Mouse (Mus musculus) ES-Bruce4 (cell line): ENCODE measurements around the gene Atp1a4. TPM values are rescaled to one million over a fixed set of nuclear protein-coding genes. Genes with fewer than 3 reads are reported as not detected.

Experiments
- H3K27ac ChIP-seq: 2 replicates; pipeline ENCODE4 v1.5.1; 2012; ENCODE audit warnings: low read length, inconsistent platforms; ENCODE audit not compliant: insufficient read depth
- H3K27me3 ChIP-seq: 2 replicates; pipeline ENCODE4 v1.6.1; 2012; ENCODE audit warnings: mild to moderate bottlenecking, low read length, inconsistent platforms; ENCODE audit not compliant: control insufficient read depth, poor library complexity, insufficient read depth, severe bottlenecking
- H3K36me3 ChIP-seq: 2 replicates; pipeline ENCODE4 v1.6.1; 2012; ENCODE audit warnings: inconsistent platforms, mild to moderate bottlenecking, low read length, moderate library complexity; ENCODE audit not compliant: control insufficient read depth, poor library complexity, insufficient read depth, severe bottlenecking
- H3K4me1 ChIP-seq: one replicate; pipeline ENCODE4 v1.8.1; 2011; ENCODE audit warnings: low read length; ENCODE audit not compliant: control insufficient read depth, insufficient read depth
- H3K4me3 ChIP-seq: 2 replicates; pipeline ENCODE4 v1.5.1; 2011; ENCODE audit warnings: low read depth, mild to moderate bottlenecking, low read length
- H3K9ac ChIP-seq: 2 replicates; pipeline ENCODE4 v1.6.1; 2012; ENCODE audit warnings: low read depth, mild to moderate bottlenecking, inconsistent platforms; ENCODE audit not compliant: poor library complexity, severe bottlenecking
- H3K9me3 ChIP-seq: replicated peaks from 2 replicates; pipeline ENCODE4 v1.6.1; 2012; ENCODE audit warnings: mild to moderate bottlenecking, low read length, inconsistent platforms; ENCODE audit not compliant: control insufficient read depth, poor library complexity, insufficient read depth, severe bottlenecking
- CTCF ChIP-seq: IDR thresholded peaks from one replicate; pipeline ENCODE4 v1.8.1; 2011; ENCODE audit warnings: low read depth, low read length
- EP300 ChIP-seq: IDR thresholded peaks from 2 replicates; pipeline ENCODE4 v1.6.1; 2011; ENCODE audit warnings: low read depth, low read length; ENCODE audit not compliant: insufficient read depth
- POLR2A ChIP-seq: IDR thresholded peaks from one replicate; pipeline ENCODE4 v1.8.1; 2011; ENCODE audit warnings: low read length; ENCODE audit not compliant: insufficient read depth
- polyA plus RNA-seq: library from polyadenylated mRNA; stranded (reverse); fragments of >200 nt; gene quantifications from 2 replicates; pipeline ENCODE4 v1.2.4, GENCODE M21; 2011; ENCODE audit warnings: low read depth; ENCODE audit not compliant: missing spikeins, insufficient read depth, insufficient read length

Atp1a4 gene
- polyA plus RNA-seq, 1 experiment = not detected

DNA sequence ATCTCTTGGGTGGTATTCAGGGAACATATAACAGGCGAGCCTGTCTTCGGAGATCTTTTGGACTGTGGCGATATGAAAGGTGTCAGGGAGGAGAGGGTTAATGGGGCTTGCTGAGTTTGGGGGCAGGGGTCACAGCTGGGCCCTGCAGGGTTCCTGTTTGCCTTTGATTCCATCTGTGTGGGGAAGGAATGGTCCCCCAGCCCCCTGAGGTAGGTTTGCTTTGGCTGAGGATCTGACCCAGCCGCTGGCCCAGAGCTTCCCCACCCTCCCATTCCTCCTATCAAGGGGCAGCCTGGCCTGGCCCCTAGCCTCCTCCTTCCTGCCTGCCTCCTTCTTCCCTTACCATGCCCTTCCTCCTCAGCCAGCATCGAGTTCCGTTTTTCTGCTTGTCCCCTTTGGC, 44.6 kb upstream of the Atp1a4 start:
- Histone ChIP-seq H3K36me3 (no peaks in the 10 kb centered on the region), H3K9ac (no peak overlapping the region), H3K9me3 (no peaks in the 10 kb centered on the region), H3K4me1 (peaks cover 14% of the 10 kb centered on the region), H3K27me3 (no peaks in the 10 kb centered on the region), H3K27ac (no peak overlapping the region), H3K4me3 (no peak overlapping the region)
- no peak for TF ChIP-seq CTCF
- TF ChIP-seq EP300 = 0 out of 2 replicates have a peak, but pooled peaks have one; percentile 10
- TF ChIP-seq POLR2A = no peak

DNA sequence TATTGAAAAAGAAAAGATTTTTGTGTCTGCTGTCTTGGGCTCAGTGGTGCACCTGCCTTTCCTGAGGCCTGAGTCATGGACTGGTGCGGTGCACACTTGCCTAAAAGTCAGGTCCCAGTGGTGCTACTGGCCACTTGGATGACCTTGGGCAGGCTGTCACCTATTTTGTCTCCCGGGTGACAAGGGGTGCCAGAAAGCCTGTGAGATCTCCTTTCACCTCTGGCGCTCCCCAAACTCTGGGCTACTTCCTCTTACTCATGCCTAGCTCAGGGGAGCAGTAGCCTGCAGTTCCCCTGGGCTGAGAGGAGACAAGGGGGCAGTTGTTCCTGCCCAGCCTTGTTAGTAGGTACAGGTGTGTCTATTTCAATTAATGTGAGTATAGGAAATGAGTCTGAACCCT, 44.1 kb upstream of the Atp1a4 start:
- H3K9me3 ChIP-seq = no peaks in the 10 kb centered on the region
- peaks cover 14% of the 10 kb centered on the region for H3K4me1 ChIP-seq
- no peak overlapping the region for H3K27ac ChIP-seq
- no peak overlapping the region for H3K4me3 ChIP-seq
- H3K9ac ChIP-seq = no peak overlapping the region
- TF ChIP-seq CTCF (no peak), POLR2A (no peak), EP300 (no peak)
- no peaks in the 10 kb centered on the region for H3K27me3 ChIP-seq
- no peaks in the 10 kb centered on the region for H3K36me3 ChIP-seq

DNA sequence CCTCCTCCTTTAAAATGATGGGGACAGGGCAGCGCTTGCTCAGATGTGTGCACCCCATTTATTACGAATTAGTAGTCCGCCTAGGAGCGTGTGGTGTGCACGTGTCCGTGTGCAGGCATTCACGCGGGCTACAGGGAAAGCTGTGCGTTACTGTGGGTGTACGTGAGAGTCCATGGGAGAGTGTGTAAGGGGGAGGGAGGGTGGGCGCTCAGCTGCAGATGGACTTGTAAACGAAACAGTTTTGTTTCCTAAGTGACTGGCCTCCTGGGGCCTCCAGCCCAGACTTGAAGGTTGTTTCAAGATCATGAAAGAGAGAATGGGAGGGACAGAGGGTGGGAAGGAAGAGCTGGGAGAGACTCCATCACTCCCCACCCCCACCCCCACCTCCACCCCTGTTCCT, 43.0 kb upstream of the Atp1a4 start:
- no peak overlapping the region for H3K27ac ChIP-seq
- H3K27me3 ChIP-seq = no peaks in the 10 kb centered on the region
- H3K4me1 ChIP-seq = peaks cover 14% of the 10 kb centered on the region
- TF ChIP-seq EP300 (no peak), CTCF (no peak), POLR2A (no peak)
- H3K9ac ChIP-seq = no peak overlapping the region
- no peak overlapping the region for H3K4me3 ChIP-seq
- H3K9me3 ChIP-seq = no peaks in the 10 kb centered on the region
- no peaks in the 10 kb centered on the region for H3K36me3 ChIP-seq

DNA sequence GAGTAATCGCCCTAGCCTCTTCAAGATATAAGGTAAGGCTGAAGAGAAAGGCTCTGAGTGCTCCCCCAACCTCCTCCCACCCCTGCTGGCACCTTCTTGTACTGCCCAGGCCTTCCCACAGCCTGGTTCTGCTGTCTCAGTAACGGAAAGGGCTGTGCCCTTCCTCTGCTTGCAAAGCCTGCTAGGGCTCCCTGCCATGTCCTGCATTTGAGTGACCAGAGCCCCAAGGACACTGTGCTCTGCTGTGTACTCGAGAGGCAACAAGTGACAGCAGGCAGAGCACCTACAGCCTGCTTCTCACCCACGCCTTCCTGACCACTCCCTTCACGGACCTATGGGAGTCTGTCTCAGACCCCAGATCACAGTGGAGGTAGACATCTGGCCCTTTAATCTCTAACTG, 42.0 kb upstream of the Atp1a4 start:
- peaks cover 16% of the 10 kb centered on the region for H3K4me1 ChIP-seq
- H3K9ac ChIP-seq = no peak overlapping the region
- no peaks in the 10 kb centered on the region for H3K9me3 ChIP-seq
- no peak overlapping the region for H3K4me3 ChIP-seq
- no peaks in the 10 kb centered on the region for H3K36me3 ChIP-seq
- no peak for TF ChIP-seq EP300
- TF ChIP-seq POLR2A = no peak
- TF ChIP-seq CTCF = no peak
- no peaks in the 10 kb centered on the region for H3K27me3 ChIP-seq
- H3K27ac ChIP-seq = no peak overlapping the region

DNA sequence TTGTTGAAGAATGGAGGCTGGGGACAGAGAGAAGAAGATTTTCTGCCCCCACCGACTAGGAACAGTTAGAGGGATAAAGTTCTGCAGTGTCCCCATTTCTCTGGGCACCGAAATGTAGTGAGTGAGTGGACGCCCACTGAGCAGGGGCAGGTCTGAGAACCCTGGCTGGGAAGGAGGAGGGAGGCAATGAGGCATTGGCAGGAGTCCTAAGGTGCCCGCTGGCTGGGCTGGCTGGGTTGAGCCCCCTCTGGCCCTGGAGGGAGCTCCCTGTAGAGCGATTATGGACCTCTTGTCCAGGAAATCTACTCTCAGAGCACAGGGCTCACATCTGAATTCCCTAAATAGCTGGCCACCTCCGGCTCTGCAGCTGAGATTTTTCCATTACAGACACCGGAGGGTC, 41.3 kb upstream of the Atp1a4 start:
- TF ChIP-seq EP300 = no peak
- TF ChIP-seq POLR2A = no peak
- no peak for TF ChIP-seq CTCF
- H3K36me3 ChIP-seq = no peaks in the 10 kb centered on the region
- no peaks in the 10 kb centered on the region for H3K27me3 ChIP-seq
- no peak overlapping the region for H3K9ac ChIP-seq
- no peaks in the 10 kb centered on the region for H3K9me3 ChIP-seq
- no peak overlapping the region for H3K27ac ChIP-seq
- no peak overlapping the region for H3K4me3 ChIP-seq
- peaks cover 15% of the 10 kb centered on the region for H3K4me1 ChIP-seq

DNA sequence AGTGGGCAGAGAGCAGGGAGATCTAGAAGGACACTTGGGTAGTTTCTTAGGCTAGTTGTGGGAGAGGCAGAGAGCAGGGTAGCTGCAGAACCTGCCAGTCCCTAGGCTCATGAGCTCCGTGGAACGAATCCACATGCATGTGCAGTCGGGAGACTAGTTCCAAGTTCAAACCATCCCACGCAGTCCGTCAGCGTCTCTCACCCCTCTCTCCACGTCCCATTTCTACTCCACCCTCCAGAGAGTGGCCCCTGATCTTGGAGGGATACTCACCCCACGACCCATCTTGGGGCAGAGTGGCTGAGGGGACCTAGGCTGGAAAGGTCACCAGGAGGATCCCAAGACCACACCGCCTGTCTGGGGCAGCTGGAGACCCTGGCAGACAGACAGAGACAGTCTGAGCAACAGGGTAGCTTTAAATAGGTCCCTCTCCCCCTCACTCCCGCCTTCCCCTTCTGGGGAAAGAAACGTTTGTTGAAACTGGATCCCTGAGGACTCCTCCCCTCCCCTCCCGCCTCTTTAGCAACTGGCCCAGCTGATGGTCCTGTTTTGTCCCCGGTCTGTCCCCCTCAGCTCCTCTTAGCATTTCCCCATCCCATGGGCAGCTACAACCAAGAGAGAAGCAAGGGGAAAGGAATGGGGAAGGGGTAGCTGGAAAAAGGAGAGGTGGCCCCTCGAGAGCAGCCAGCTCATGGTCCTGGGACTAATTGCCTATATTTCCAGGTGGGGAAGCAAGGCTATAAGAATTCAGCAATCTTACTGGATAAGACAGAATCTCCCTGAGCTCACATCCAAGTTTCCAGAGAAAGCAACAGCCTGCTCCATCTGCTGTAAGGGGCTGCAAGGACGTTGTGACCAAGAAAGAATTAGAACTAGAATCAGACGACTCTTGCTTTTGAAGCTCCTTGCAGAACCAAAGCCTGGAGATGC, 39.7 kb upstream of the Atp1a4 start, which contains the start of gene Atp1a2:
Gene Atp1a2, minus strand, starts transcription at position 454 of the 927 bp plus-strand sequence.
- H3K9me3 ChIP-seq = no peaks in the 10 kb centered on the region
- H3K4me3 ChIP-seq = no peak within 1 kb of the TSS
- no peak within 1 kb of the TSS for H3K27ac ChIP-seq
- peaks cover 12% of the 10 kb centered on the region for H3K4me1 ChIP-seq
- no peak for TF ChIP-seq EP300
- no peaks in the 10 kb centered on the region for H3K27me3 ChIP-seq
- H3K36me3 ChIP-seq = no peaks in the 10 kb centered on the region
- H3K9ac ChIP-seq = no peak within 1 kb of the TSS
